Mouse (Mus musculus) 3T3-L1 (cell line): ENCODE measurements around the gene Fam57a.

Source experiments
- DNase-seq: peaks from one replicate; pipeline ENCODE4 v3.0.0-alpha.2; 2015; ENCODE audit warnings: low read depth, low spot score

Gene Fam57a

DNA sequence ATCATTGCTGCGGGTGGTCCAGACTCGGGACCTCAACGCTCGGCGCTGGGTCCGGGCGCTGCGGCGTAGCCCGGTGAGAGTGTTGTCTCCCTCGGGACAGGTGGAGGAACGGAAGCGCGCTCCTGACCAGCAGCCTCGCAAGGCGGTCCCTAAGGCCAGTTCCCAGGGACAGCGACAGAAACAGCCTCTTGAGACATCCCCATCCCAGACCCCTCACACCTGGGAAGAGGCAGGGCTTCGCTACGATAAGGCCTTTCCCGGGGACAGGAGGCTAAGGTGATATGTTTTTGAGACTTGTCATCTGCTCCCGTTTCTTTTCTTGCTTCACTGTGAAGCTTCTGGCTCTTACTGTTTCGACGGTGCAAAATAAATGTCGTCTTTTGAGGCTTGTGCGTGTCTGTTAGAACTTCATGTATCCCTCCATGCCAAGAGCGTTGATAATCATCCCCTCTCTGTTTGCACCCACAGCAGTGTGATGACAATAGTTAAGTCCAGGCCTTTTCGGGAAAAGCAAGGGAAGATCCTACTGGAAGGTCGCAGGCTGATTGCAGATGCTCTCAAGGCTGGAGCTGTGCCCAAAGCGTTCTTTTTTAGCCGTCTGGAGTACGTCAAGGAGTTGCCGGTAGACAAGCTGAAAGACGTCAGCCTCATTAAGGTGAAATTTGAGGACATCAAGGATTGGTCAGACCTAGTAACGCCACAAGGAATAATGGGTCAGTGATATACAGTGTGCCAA, 64.5 kb downstream of the Fam57a start:
- DNase-seq, result peak; percentile 35

GRCm38 (mm10) chr11:76246439-76246838, 67.0 kb downstream of the Fam57a start:
- DNase-seq, result no peak

DNA sequence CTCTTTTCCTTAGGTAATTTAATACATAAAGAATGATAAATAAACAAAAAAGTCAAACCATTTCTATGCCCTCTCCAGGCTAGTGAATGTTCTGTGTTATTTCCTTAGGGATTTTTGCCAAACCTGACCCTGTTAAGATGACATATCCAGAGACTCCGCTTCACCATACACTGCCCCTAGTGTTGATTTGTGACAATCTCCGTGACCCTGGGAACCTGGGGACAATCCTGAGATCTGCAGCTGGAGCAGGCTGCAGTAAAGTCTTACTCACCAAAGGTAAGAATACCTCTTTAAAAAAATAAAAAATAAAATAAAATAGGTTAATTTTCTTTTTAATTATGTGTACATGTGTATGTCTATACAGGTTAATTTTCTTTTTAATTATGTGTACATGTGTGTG, 67.8 kb downstream of the Fam57a start:
- peak; percentile 41 for DNase-seq

- DNase-seq, result no peak
Measured at GRCm38 (mm10) chr11:76252036-76252435, 72.6 kb downstream of the Fam57a start.

DNA sequence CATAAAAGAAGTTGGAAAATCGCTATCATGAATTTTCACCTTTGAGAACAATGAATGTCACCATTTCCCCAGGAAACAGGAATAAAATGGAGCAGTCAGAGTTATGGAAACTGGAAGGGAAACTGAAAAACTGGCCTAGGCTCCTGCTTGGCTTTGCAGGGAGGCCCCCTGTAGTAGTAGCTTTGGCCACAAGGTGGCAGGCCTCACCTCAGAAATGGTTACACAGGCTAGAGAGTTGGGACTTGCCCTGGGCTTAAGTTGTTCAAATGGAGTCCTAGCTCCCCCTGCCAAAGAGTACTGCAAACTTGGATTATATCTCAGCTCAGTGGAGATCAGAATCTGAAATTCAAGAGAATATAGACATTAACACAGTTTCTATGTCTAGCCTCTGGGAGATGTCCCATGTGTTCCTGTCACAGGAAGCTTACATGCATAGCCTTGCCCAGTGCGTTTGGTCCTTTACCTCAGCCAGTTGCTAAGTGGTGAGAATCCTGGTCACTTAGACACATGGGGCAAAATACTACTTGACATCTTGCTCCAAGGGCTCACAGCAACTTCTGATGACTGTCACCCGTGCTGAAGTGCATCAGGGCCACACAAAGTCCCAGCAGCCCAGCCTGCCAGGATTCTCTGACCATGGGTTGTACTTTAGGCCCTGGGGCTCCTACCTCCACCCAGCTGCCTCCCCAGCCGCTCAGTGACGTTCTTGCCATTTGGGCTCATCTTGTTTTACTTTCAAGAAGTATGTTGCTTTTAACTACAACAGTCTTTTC, 73.9 kb downstream of the Fam57a start:
- DNase-seq, result peak; percentile 82

GRCm38 (mm10) chr11:76253918-76254264, 74.4 kb downstream of the Fam57a start:
- no peak for DNase-seq

- DNase-seq, result no peak
Measured at GRCm38 (mm10) chr11:76255431-76256001, 76.0 kb downstream of the Fam57a start.

GRCm38 (mm10) chr11:76256129-76256528, 76.7 kb downstream of the Fam57a start:
- no peak for DNase-seq

DNA sequence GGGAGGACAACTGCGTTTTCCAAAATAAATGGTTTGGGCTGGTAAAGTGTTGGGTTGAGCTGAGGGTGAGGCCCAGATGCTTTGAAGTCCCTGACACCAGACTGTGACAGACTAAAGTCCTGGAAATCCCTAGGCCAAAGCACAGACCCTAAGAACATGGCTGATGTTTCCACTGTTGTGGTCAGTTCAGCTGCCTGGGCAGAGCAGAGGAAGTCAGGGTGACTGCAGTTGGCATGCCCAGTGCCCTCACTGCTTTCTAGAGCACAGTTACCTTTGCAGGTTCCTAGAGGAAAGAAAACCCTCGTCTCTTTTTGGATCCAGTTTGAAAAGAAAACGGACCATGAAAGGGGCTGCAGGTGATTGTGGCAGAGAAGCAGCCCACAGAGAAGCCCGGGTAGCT, 77.9 kb downstream of the Fam57a start:
- DNase-seq, result no peak

DNA sequence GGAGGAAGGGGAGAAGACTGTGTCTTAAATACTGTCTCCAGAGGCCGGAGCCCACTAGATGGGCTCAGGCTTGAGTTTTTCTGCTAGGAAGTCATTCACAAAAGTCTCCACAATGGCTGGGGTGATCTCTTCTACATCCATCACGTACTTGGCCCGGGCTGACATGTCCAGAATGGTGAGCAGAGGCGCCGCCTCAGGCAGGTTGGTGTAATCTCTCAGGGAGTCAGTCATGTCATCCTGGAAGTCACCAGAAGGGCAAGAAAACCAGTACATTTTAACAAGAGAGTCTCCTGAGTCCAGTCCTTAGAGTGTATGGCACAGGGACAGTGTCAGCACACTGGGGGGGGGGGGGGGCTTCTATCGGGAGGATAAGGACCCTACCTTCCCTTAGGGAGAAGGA, 79.0 kb downstream of the Fam57a start:
- DNase-seq, result no peak

DNA sequence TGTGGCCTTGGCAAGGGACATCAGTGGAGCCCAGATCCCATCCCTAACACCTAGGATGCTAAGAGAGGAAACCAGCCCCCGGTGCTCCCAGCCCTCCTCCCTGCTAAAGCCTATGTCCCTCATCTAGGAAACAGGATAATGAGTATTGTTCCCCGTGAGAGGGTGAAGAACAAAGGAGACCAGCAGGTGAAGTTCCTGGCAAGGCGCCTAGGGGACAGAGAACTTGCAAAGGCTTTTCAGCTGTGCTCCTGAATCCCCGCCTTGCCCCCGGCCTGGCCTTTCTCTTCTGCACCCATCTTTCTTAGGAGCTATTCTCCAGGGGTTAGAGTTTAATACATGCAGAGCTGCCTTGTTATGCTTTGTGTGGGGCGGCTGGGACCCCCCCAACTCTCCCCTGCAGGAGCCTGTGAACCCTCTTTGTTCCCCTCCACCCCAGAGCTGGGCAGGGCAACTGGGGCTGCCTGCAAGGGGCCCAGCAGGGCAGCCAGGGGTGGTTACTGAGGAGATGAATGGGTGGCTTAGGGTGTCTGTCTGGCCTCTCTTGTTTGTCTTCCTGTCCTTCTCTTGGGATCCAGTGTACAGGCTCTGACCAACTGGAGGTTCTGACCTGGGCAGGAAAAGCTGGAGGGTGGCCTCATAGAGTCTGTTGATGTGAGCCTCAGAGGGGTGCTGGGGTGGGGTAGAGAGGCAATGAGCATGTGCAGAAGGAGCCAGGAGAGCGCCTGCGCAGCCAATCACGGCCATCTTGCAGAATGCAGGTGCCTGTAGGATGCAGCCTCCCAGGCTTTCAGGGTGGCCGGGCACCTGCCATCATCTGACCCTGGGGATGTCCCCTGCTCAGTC, 81.0 kb downstream of the Fam57a start:
- no peak for DNase-seq

GRCm38 (mm10) chr11:76261224-76261623, 81.8 kb downstream of the Fam57a start:
- DNase-seq, result no peak

DNA sequence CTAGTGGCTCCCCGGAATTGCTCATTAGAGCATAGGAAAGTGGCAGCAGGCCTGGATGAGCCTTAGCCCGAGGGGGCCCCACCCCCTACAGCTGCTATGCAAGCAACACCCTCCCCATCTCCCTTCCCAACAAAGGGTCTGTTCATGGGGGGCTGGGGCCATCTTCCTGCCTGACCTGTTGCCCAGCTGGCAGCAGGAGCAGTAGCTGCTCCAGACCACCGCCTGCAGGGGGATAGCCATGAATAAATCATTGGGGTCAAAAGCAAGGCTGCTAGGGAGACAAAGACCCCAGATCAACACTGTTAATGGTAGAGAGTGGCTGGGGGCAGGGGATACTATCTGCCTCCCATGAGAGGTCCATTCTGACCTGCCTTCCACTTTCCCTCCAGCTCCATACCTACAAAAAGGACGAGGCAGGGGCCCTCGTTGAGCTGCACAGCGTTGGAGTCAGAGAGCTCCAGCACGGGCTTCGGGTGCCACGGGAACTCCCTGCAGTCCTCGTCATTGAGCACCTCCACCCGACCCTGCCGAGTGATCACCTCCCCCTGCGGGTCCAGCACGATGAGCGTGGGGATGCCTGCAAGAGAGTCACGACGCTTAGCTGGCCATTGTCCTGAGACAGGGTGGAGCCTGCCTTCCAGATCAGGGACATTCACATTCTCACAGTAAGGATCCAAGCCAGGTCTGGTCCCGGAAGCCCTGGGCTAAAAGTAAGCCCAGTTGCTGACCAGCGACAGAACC, 83.3 kb downstream of the Fam57a start:
- DNase-seq, result no peak
